Mouse (Mus musculus): ENCODE measurements around the gene Lrrc75b. TPM values are rescaled to one million over a fixed set of nuclear protein-coding genes. Genes with fewer than 3 reads are reported as not detected.
A peak's percentile ranks its signal among the peaks of the same experiment; 100 is the strongest.

Gene Lrrc75b
- 10 to 100 TPM; 10.2 to 10.5 TPM for total RNA-seq (2021)
- long read RNA-seq, experiment 1, full-length matches to known transcripts: 2 of 4 reads
- long read RNA-seq, experiment 1, partial matches to known transcripts: 1 of 4 reads
- long read RNA-seq, experiment 1, other reads (novel, unspliced or antisense): 1 of 4 reads
- long read RNA-seq, experiment 2, full-length matches to known transcripts: 4 of 7 reads
- long read RNA-seq, experiment 2, partial matches to known transcripts: 2 of 7 reads
- long read RNA-seq, experiment 2, other reads (novel, unspliced or antisense): 1 of 7 reads

- DNase-seq (ENCODE audit: low spot score in 2 of 2): peak; percentile 34 to 47
Observed at GRCm38 (mm10) chr10:75559676-75560548, at the start of gene Lrrc75b. Gene Lrrc75b, minus strand, starts transcription at chr10:75560330.

GRCm38 (mm10) chr10:75608975-75609374 lies 48.8 kb upstream of the Lrrc75b start:
- no peak for DNase-seq (ENCODE audit: low spot score in 2 of 2)

- DNase-seq (ENCODE audit: low spot score in 2 of 2): no peak
Observed at GRCm38 (mm10) chr10:75607253-75607652, 47.1 kb upstream of the Lrrc75b start.

GRCm38 (mm10) chr10:75605162-75605846 lies 45.2 kb upstream of the Lrrc75b start:
- DNase-seq (ENCODE audit: low spot score in 2 of 2): no peak

- no peak for DNase-seq (ENCODE audit: low spot score in 2 of 2)
Observed at GRCm38 (mm10) chr10:75600189-75600730, 40.1 kb upstream of the Lrrc75b start.

GRCm38 (mm10) chr10:75595981-75596380 lies 35.9 kb upstream of the Lrrc75b start:
- no peak for DNase-seq (ENCODE audit: low spot score in 2 of 2)

- DNase-seq (ENCODE audit: low spot score in 2 of 2): no peak
Observed at GRCm38 (mm10) chr10:75592585-75592984, 32.5 kb upstream of the Lrrc75b start.

- no peak for DNase-seq (ENCODE audit: low spot score in 2 of 2)
Observed at GRCm38 (mm10) chr10:75591211-75591894, 31.2 kb upstream of the Lrrc75b start.

- DNase-seq (ENCODE audit: low spot score in 2 of 2): no peak
Observed at GRCm38 (mm10) chr10:75589651-75590050, 29.5 kb upstream of the Lrrc75b start.

GRCm38 (mm10) chr10:75589129-75589528 lies 29.0 kb upstream of the Lrrc75b start, which contains the start of gene Ggt5:
Gene Ggt5, plus strand, starts transcription at chr10:75589340.
- no peak for DNase-seq (ENCODE audit: low spot score in 2 of 2)

GRCm38 (mm10) chr10:75588336-75588735 lies 28.2 kb upstream of the Lrrc75b start:
- DNase-seq (ENCODE audit: low spot score in 2 of 2): no peak

- DNase-seq (ENCODE audit: low spot score in 2 of 2): no peak
Observed at GRCm38 (mm10) chr10:75587781-75588180, 27.7 kb upstream of the Lrrc75b start.

- DNase-seq (ENCODE audit: low spot score in 2 of 2): no peak
Observed at GRCm38 (mm10) chr10:75586553-75586879, 26.4 kb upstream of the Lrrc75b start.

GRCm38 (mm10) chr10:75585876-75586552 lies 25.9 kb upstream of the Lrrc75b start:
- DNase-seq (ENCODE audit: low spot score in 2 of 2): peak; percentile 87 to 93

GRCm38 (mm10) chr10:75579129-75579528 lies 19.0 kb upstream of the Lrrc75b start:
- DNase-seq (ENCODE audit: low spot score in 2 of 2): no peak

- DNase-seq (ENCODE audit: low spot score in 2 of 2): no peak
Observed at GRCm38 (mm10) chr10:75573965-75574364, 13.8 kb upstream of the Lrrc75b start.

GRCm38 (mm10) chr10:75573181-75573580 lies 13.1 kb upstream of the Lrrc75b start:
- no peak for DNase-seq (ENCODE audit: low spot score in 2 of 2)

GRCm38 (mm10) chr10:75571937-75572336 lies 11.8 kb upstream of the Lrrc75b start:
- DNase-seq (ENCODE audit: low spot score in 2 of 2): no peak

- DNase-seq (ENCODE audit: low spot score in 2 of 2): no peak
Observed at GRCm38 (mm10) chr10:75570981-75571657, 11.0 kb upstream of the Lrrc75b start.

- DNase-seq (ENCODE audit: low spot score in 2 of 2): no peak
Observed at GRCm38 (mm10) chr10:75568851-75569250, 8.7 kb upstream of the Lrrc75b start.

Data from left cerebral cortex, adult 18-20 months (tissue).